Mouse (Mus musculus): ENCODE measurements around the gene Amhr2.

- TF ChIP-seq CTCF (IDR thresholded peaks at IDR 0.05) (no peak), EP300 (IDR thresholded peaks at IDR 0.05) (no peak)
Measured at GRCm38 (mm10) chr15:102400476-102401045, 44.6 kb upstream of the Amhr2 start.

Data from lung, postnatal 0 days (tissue).